Mouse (Mus musculus): ENCODE data around the gene Med4.

- TF ChIP-seq CTCF (IDR thresholded peaks at IDR 0.05; ENCODE audit: low read depth) (no peak), EP300 (IDR thresholded peaks at IDR 0.05; ENCODE audit: low read depth) (no peak)
Measured at GRCm38 (mm10) chr14:73548051-73548450, 38.2 kb downstream of the Med4 start, which contains the start of gene Nudt15.
